Mouse (Mus musculus) bone marrow, adult 2 months (tissue): ENCODE data around the gene Meis2.

Experiments
- CTCF ChIP-seq: fragments of 200-500 bp; IDR thresholded peaks from 2 replicates; pipeline ENCODE4 v1.5.1; 2011; ENCODE audit warnings: low read length, control low read depth; ENCODE audit not compliant: control insufficient read depth, insufficient read depth
- POLR2A ChIP-seq: fragments of 200-500 bp; IDR thresholded peaks from 2 replicates; pipeline ENCODE4 v1.6.1; 2011; ENCODE audit warnings: low read depth, mild to moderate bottlenecking, control low read depth, low read length, borderline replicate concordance; ENCODE audit not compliant: control insufficient read depth

GRCm38 (mm10) chr2:115889212-115889611, 176.4 kb downstream of the Meis2 start:
- TF ChIP-seq CTCF (no peak), POLR2A (no peak)
